Mouse (Mus musculus) heart, adult 2 months (tissue): ENCODE results near the gene Chil4.

Source experiments
- CTCF ChIP-seq: fragments of 200-600 bp; IDR thresholded peaks from 2 replicates; pipeline ENCODE4 v1.8.1; 2022; ENCODE audit warnings: antibody characterized with exemption, mild to moderate bottlenecking, moderate library complexity
- EP300 ChIP-seq: fragments of 200-500 bp; IDR thresholded peaks from 2 replicates; pipeline ENCODE4 v1.6.1; 2011; ENCODE audit warnings: low read depth, low read length, control low read depth; ENCODE audit not compliant: insufficient read depth
- POLR2A ChIP-seq: fragments of 200-500 bp; IDR thresholded peaks from 2 replicates; pipeline ENCODE4 v1.6.1; 2011; ENCODE audit warnings: mild to moderate bottlenecking, low read depth, low read length, control low read depth; ENCODE audit not compliant: insufficient read depth

DNA sequence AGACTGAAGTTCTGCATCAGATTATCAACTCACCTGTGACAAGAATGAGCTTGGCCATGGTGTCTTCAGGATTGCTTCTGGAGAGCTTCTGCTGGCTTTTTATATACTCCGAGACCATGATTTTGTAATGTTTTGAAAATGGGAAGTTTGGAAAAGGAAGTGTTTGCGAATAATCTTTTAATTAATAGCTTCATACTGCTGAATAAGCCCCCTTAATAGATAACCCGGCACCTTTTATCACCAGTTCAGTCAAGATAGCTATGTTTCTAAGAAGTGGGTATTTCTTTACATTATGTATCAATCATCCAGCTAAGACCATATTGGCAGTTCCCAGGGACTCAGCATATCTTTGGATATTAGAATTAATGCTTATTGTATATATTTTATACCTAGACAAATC lies 51.8 kb downstream of the Chil4 start, which contains the start of gene Chil3:
- TF ChIP-seq CTCF (no peak), EP300 (no peak), POLR2A (no peak)
